Mouse (Mus musculus) A20 (cell line): ENCODE results near the gene Rpl36al.
A peak's percentile ranks its signal among the peaks of the same experiment; 100 is the strongest.

ENCODE experiments used
- DNase-seq: peaks from one replicate; pipeline ENCODE4 v3.0.0-alpha.2; 2011; ENCODE audit warnings: low read depth, low spot score

Rpl36al gene

GRCm38 (mm10) chr12:69159578-69159940 is 24.3 kb downstream of the Rpl36al start:
- peak; percentile 87 for DNase-seq

GRCm38 (mm10) chr12:69158765-69159577 is 24.9 kb downstream of the Rpl36al start, which contains the start of gene Rps29:
Gene Rps29, minus strand, starts transcription at chr12:69159186.
- DNase-seq: peak; percentile 100

GRCm38 (mm10) chr12:69158366-69158764 is 25.5 kb downstream of the Rpl36al start:
- DNase-seq: no peak

- DNase-seq: no peak
These were observed 26.8 kb downstream of the Rpl36al start for GRCm38 (mm10) chr12:69157107-69157506.

- no peak for DNase-seq
These were observed 27.4 kb downstream of the Rpl36al start for GRCm38 (mm10) chr12:69156436-69156835.

GRCm38 (mm10) chr12:69155923-69156322 is 28.0 kb downstream of the Rpl36al start:
- DNase-seq: peak; percentile 19

GRCm38 (mm10) chr12:69150049-69150448 is 33.8 kb downstream of the Rpl36al start:
- no peak for DNase-seq

GRCm38 (mm10) chr12:69147166-69147735 is 36.6 kb downstream of the Rpl36al start:
- DNase-seq: no peak

- DNase-seq: no peak
These were observed 40.4 kb downstream of the Rpl36al start for GRCm38 (mm10) chr12:69143460-69143859.

- no peak for DNase-seq
These were observed 44.0 kb downstream of the Rpl36al start for GRCm38 (mm10) chr12:69139841-69140240.

GRCm38 (mm10) chr12:69139201-69139600 is 44.7 kb downstream of the Rpl36al start:
- no peak for DNase-seq
